Mouse (Mus musculus) olfactory bulb, adult 2 months (tissue): ENCODE data around the gene Psen1.

Source experiments
- CTCF ChIP-seq: fragments of 200-500 bp; IDR thresholded peaks from 2 replicates; pipeline ENCODE4 v1.5.1; 2012; ENCODE audit warnings: low read depth, mild to moderate bottlenecking, low read length, moderate library complexity; ENCODE audit not compliant: insufficient read depth
- POLR2A ChIP-seq: fragments of 200-500 bp; IDR thresholded peaks from 2 replicates; pipeline ENCODE4 v1.6.1; 2012; ENCODE audit warnings: mild to moderate bottlenecking, low read depth, low read length, moderate library complexity; ENCODE audit not compliant: insufficient read depth

GRCm38 (mm10) chr12:83721281-83721680, 33.3 kb downstream of the Psen1 start:
- no peak for TF ChIP-seq CTCF
- no peak for TF ChIP-seq POLR2A
